In genomic region chr12:30883592-30883985, GRCm38 (mm10) we compare ENCODE assay signal across 8 mouse cellular contexts. TPM values are rescaled to one million over a fixed set of nuclear protein-coding genes. Genes with fewer than 3 reads are reported as not detected.
DNase-seq lines count a peak whose midpoint lies in the region; ATAC-seq and TF ChIP-seq lines count a peak whose summit lies in the region.
"Had no signal": no experiment of that assay in that cellular context is flagged by ENCODE, and none has a peak within 500 bp of the region (broad histone marks: within the 10 kb centered on the region; RNA-seq: fewer than 3 reads in every experiment).

No protein-coding gene starts in this region.

- peaks cover 30% of the 10 kb centered on the region for H3K27me3 ChIP-seq in lung, postnatal 0 days (replicated peaks; ENCODE audit: insufficient read depth, low read length)
- H3K27me3 ChIP-seq in hindbrain, embryonic 10.5 days (ENCODE audit: insufficient read depth, poor library complexity, severe bottlenecking), result peaks cover 63% of the 10 kb centered on the region
- H3K27me3 ChIP-seq in liver, embryonic 15.5 days, result peaks cover 83% of the 10 kb centered on the region
- peaks cover 6% of the 10 kb centered on the region; the same call in 1 of the 2 replicates for H3K27me3 ChIP-seq in cerebellum, adult 2 months (ENCODE audit: control insufficient read depth, insufficient read depth, low read length)

- H3K36me3 ChIP-seq in lung, postnatal 0 days (ENCODE audit: insufficient read depth, low read length), result no peaks in the 10 kb centered on the region
- no peaks in the 10 kb centered on the region for H3K36me3 ChIP-seq in hindbrain, embryonic 10.5 days
- H3K36me3 ChIP-seq in liver, embryonic 15.5 days (replicated peaks), result no peaks in the 10 kb centered on the region

- TF ChIP-seq POLR2A in cerebellum, adult 2 months (IDR thresholded peaks at IDR 0.05; ENCODE audit: borderline replicate concordance, insufficient read depth, low read length), result no peak

- 25% methylated on average over 4 of the region's 4 CpGs for WGBS in lung, postnatal 0 days
- 20% methylated on average over 4 of the region's 4 CpGs for WGBS in hindbrain, embryonic 10.5 days
- WGBS in liver, embryonic 15.5 days (ENCODE audit: insufficient replicate concordance), result 19% methylated on average over 4 of the region's 4 CpGs
- WGBS in cerebellum, adult 2 months, result 14% methylated on average over 4 of the region's 4 CpGs

- no peak for TF ChIP-seq CTCF in lung, postnatal 0 days (IDR thresholded peaks at IDR 0.05)
- TF ChIP-seq CTCF in cerebellum, adult 2 months (IDR thresholded peaks at IDR 0.05; ENCODE audit: borderline replicate concordance, insufficient read depth, low read depth, low read length), result no peak

- TF ChIP-seq EP300 in lung, postnatal 0 days (IDR thresholded peaks at IDR 0.05), result no peak

- no peak overlapping the region for H3K27ac ChIP-seq in lung, postnatal 0 days (ENCODE audit: low read length)
- H3K27ac ChIP-seq in hindbrain, embryonic 10.5 days, result no peak overlapping the region
- H3K27ac ChIP-seq in liver, embryonic 15.5 days (replicated peaks), result no peak overlapping the region
- no peak overlapping the region for H3K27ac ChIP-seq in cerebellum, adult 2 months (ENCODE audit: insufficient read depth, low read length)

- no peak for ATAC-seq in lung, postnatal 0 days
- no peak for ATAC-seq in liver, embryonic 15.5 days (ENCODE audit: insufficient read depth)
- no peak for ATAC-seq in erythroblast, adult 5-6 weeks (replicated peaks; ENCODE audit: low FRiP score, poor library complexity, severe bottlenecking)

- H3K9me3 ChIP-seq in lung, postnatal 0 days (ENCODE audit: low read length), result no peaks in the 10 kb centered on the region
- no peaks in the 10 kb centered on the region for H3K9me3 ChIP-seq in hindbrain, embryonic 10.5 days
- H3K9me3 ChIP-seq in liver, embryonic 15.5 days (replicated peaks), result no peaks in the 10 kb centered on the region

- H3K4me1 ChIP-seq in lung, postnatal 0 days (ENCODE audit: insufficient read depth, low read depth, low read length), result peaks cover 6% of the 10 kb centered on the region; the same call in 1 of the 2 replicates
- H3K4me1 ChIP-seq in hindbrain, embryonic 10.5 days (replicated peaks), result peaks cover 14% of the 10 kb centered on the region
- H3K4me1 ChIP-seq in liver, embryonic 15.5 days (replicated peaks), result peaks cover 22% of the 10 kb centered on the region
- H3K4me1 ChIP-seq in cerebellum, adult 2 months (ENCODE audit: control insufficient read depth, insufficient read depth, low read length), result no peaks in the 10 kb centered on the region

- no peak overlapping the region for H3K9ac ChIP-seq in lung, postnatal 0 days (replicated peaks; ENCODE audit: low read depth)
- no peak overlapping the region for H3K9ac ChIP-seq in liver, embryonic 15.5 days

- no peak for DNase-seq in lung, postnatal 0 days (ENCODE audit: low spot score)
- no peak for DNase-seq in lung, postnatal 10 days
- no peak for DNase-seq in hindbrain, embryonic 10.5 days (ENCODE audit: low spot score)
- DNase-seq in right cerebral cortex, adult 18-20 months, result no peak
- no peak for DNase-seq in cerebellum, adult 2 months
- DNase-seq: cerebellum, adult 11-12 months had no signal

- peak overlapping the region; percentile 39 for H3K4me3 ChIP-seq in lung, postnatal 0 days (ENCODE audit: low read depth, low read length)
- peak overlapping the region; percentile 61 for H3K4me3 ChIP-seq in hindbrain, embryonic 10.5 days
- H3K4me3 ChIP-seq in liver, embryonic 15.5 days (replicated peaks), result peak overlapping the region; percentile 26; the same call in 1 of the 2 replicates
- H3K4me3 ChIP-seq in cerebellum, adult 2 months (replicated peaks; ENCODE audit: insufficient read depth, low read depth, low read length), result no peak overlapping the region

- H3K4me2 ChIP-seq in lung, postnatal 0 days (replicated peaks; ENCODE audit: low read depth, low read length), result peak overlapping the region; percentile 76
- no peak overlapping the region for H3K4me2 ChIP-seq in liver, embryonic 15.5 days

RNA-seq across cellular contexts. Expression of gene Alkal2, which starts 0.5 kb away (rescaled TPM):
- 0.08 TPM in 1 of 2 replicates, not detected in the other for polyA plus RNA-seq in lung, postnatal 0 days (2015; fragmentation: Nextera tagmentation; extraction: Ambion mirVana)
- polyA plus RNA-seq in hindbrain, embryonic 10.5 days (2016; fragmentation: Nextera tagmentation; extraction: Ambion mirVana), result 1.2 and 2.0 TPM in 2 replicates
- not detected in 2 replicates for polyA plus RNA-seq in liver, embryonic 15.5 days (2015; fragmentation: Nextera tagmentation; extraction: Ambion mirVana)
- total RNA-seq in erythroblast, adult 5-6 weeks (2015; ENCODE audit: low replicate concordance), result not detected in 2 replicates
- not detected in 2 replicates for total RNA-seq in erythroblast, adult 5-6 weeks (2017; ENCODE audit: low replicate concordance)
- 0.11 and 0.19 TPM in 2 replicates for polyA plus RNA-seq in cerebellum, adult 2 months (2012; rRNA removed)

RNA-seq across cellular contexts. Expression of gene Acp1, which starts 27.8 kb away (rescaled TPM):
- polyA plus RNA-seq in lung, postnatal 0 days (2015; fragmentation: Nextera tagmentation; extraction: Ambion mirVana), result 85.4 and 88.8 TPM in 2 replicates
- polyA plus RNA-seq in hindbrain, embryonic 10.5 days (2016; fragmentation: Nextera tagmentation; extraction: Ambion mirVana), result 170 and 225 TPM in 2 replicates
- polyA plus RNA-seq in liver, embryonic 15.5 days (2015; fragmentation: Nextera tagmentation; extraction: Ambion mirVana), result 235 and 287 TPM in 2 replicates
- 89.7 and 118 TPM in 2 replicates for total RNA-seq in erythroblast, adult 5-6 weeks (2015; ENCODE audit: low replicate concordance)
- total RNA-seq in erythroblast, adult 5-6 weeks (2017; ENCODE audit: low replicate concordance), result 157 and 168 TPM in 2 replicates
- 25.2 and 27.4 TPM in 2 replicates for polyA plus RNA-seq in cerebellum, adult 2 months (2012; rRNA removed)

RNA-seq across cellular contexts. Expression of gene Sh3yl1, which starts 27.9 kb away (rescaled TPM):
- polyA plus RNA-seq in lung, postnatal 0 days (2015; fragmentation: Nextera tagmentation; extraction: Ambion mirVana), result 13.9 and 15.0 TPM in 2 replicates
- polyA plus RNA-seq in hindbrain, embryonic 10.5 days (2016; fragmentation: Nextera tagmentation; extraction: Ambion mirVana), result 18.5 and 21.1 TPM in 2 replicates
- 37.4 and 40.8 TPM in 2 replicates for polyA plus RNA-seq in liver, embryonic 15.5 days (2015; fragmentation: Nextera tagmentation; extraction: Ambion mirVana)
- 36.7 and 76.9 TPM in 2 replicates for total RNA-seq in erythroblast, adult 5-6 weeks (2015; ENCODE audit: low replicate concordance)
- 56.0 and 76.3 TPM in 2 replicates for total RNA-seq in erythroblast, adult 5-6 weeks (2017; ENCODE audit: low replicate concordance)
- 8.1 and 8.5 TPM in 2 replicates for polyA plus RNA-seq in cerebellum, adult 2 months (2012; rRNA removed)
